Mouse (Mus musculus): Measurements from ENCODE around the gene Slc19a3. TPM values are rescaled to one million over a fixed set of nuclear protein-coding genes. Genes with fewer than 3 reads are reported as not detected.

The Slc19a3 gene
- total and polyA plus RNA-seq, 2 experiments from 2014 or later: 1.6 to 8.2 TPM

DNA sequence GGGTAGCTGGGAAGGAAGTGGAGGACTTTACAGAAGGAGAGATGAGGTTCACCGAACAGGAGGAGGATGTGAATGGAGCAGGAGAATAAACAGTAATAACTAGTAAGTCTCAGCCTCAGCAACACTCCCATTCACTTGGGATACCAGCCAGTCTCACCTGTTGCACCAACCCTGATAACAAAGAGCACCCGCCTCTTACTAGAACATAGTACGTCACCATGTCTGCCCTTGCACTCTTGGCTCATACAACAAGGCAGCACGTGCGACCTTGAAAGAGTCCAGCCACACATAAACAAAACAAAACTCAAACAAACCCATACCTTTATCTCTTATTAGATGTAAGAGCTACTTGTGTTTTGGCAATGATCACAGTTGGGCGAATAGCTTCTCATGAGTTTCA is 5.7 kb downstream of the Slc19a3 start:
- ATAC-seq (ENCODE audit: insufficient read depth, low read depth) (no peak), DNase-seq (ENCODE audit: low spot score) (no peak)
- no peak for TF ChIP-seq CTCF (IDR thresholded peaks at IDR 0.05; ENCODE audit: low read depth)
- no peak for TF ChIP-seq EP300 (IDR thresholded peaks at IDR 0.05; ENCODE audit: low read depth)
- Histone ChIP-seq H3K4me3 (ENCODE audit: low read depth, low read length) (no peak overlapping the region), H3K4me1 (ENCODE audit: control insufficient read depth, insufficient read depth) (peaks cover 8% of the 10 kb centered on the region), H3K27ac (ENCODE audit: low read depth) (no peak overlapping the region), H3K9ac (replicated peaks; ENCODE audit: low read depth, low read length) (no peak overlapping the region), H3K36me3 (replicated peaks; ENCODE audit: control insufficient read depth, insufficient read depth, low read length) (no peaks in the 10 kb centered on the region), H3K4me2 (ENCODE audit: low read depth, low read length) (no peak overlapping the region), H3K9me3 (replicated peaks; ENCODE audit: control insufficient read depth, low read length) (no peaks in the 10 kb centered on the region), H3K27me3 (ENCODE audit: control insufficient read depth, insufficient read depth, low read length) (no peaks in the 10 kb centered on the region)
- WGBS: 62% methylated on average over 6 of the region's 6 CpGs

DNA sequence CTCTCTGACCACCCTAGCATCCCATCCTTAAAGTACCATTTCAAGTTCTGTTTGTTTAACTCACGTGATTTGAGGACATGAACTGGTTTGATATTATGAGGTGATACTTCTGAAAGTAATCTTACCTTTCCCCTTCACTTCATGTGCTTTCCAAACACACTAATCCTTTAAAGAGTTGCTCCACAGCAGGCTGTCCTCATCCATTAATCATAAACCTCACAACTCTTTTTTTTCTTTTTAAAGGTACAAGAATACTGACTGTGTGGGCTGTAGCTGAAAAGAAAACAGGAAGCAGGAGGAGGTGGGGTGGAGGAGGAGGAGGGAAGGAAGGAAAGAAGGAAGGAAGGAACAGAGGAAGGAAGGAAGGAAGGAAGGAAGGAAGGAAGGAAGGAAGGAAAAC is 6.3 kb downstream of the Slc19a3 start:
- no peaks in the 10 kb centered on the region for H3K36me3 ChIP-seq (replicated peaks; ENCODE audit: control insufficient read depth, insufficient read depth, low read length)
- ATAC-seq (ENCODE audit: insufficient read depth, low read depth) (no peak), DNase-seq (ENCODE audit: low spot score) (no peak)
- no peak overlapping the region for H3K9ac ChIP-seq (replicated peaks; ENCODE audit: low read depth, low read length)
- no peak overlapping the region for H3K27ac ChIP-seq (ENCODE audit: low read depth)
- no peak overlapping the region for H3K4me3 ChIP-seq (ENCODE audit: low read depth, low read length)
- TF ChIP-seq CTCF (IDR thresholded peaks at IDR 0.05; ENCODE audit: low read depth) (no peak), EP300 (IDR thresholded peaks at IDR 0.05; ENCODE audit: low read depth) (no peak)
- no peak overlapping the region for H3K4me2 ChIP-seq (ENCODE audit: low read depth, low read length)
- no peaks in the 10 kb centered on the region for H3K27me3 ChIP-seq (ENCODE audit: control insufficient read depth, insufficient read depth, low read length)
- H3K4me1 ChIP-seq (ENCODE audit: control insufficient read depth, insufficient read depth): peaks cover 6% of the 10 kb centered on the region
- H3K9me3 ChIP-seq (replicated peaks; ENCODE audit: control insufficient read depth, low read length): no peaks in the 10 kb centered on the region
- 61% methylated on average over 1 of the region's 1 CpGs for WGBS

DNA sequence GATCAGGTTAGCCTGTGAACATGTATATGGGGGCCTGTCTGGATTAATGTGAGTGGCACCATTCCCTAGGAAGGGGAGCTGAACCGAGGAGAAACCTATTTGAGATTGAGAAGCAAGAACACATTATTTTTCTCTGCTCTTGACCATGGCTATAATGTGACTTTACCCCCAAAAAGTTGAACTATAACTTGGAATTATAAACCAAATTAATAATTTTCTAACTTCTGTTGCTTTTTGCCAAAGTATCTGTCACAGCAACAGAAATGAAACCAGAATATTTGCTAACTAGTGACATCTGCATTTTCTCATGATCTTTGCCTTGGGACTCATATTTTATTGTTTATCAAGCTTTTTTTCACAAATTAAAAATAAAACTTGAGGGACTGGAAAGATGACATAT is 21.7 kb downstream of the Slc19a3 start:
- no peak for ATAC-seq (ENCODE audit: insufficient read depth, low read depth)
- 62% methylated on average over 1 of the region's 1 CpGs for WGBS
- H3K27ac ChIP-seq (ENCODE audit: low read depth): no peak overlapping the region
- H3K4me2 ChIP-seq (ENCODE audit: low read depth, low read length): no peak overlapping the region
- H3K4me3 ChIP-seq (ENCODE audit: low read depth, low read length): no peak overlapping the region
- no peak overlapping the region for H3K9ac ChIP-seq (replicated peaks; ENCODE audit: low read depth, low read length)
- H3K36me3 ChIP-seq (replicated peaks; ENCODE audit: control insufficient read depth, insufficient read depth, low read length): no peaks in the 10 kb centered on the region
- no peaks in the 10 kb centered on the region for H3K4me1 ChIP-seq (ENCODE audit: control insufficient read depth, insufficient read depth)
- DNase-seq (ENCODE audit: low spot score): no peak
- H3K9me3 ChIP-seq (replicated peaks; ENCODE audit: control insufficient read depth, low read length): 0 out of 2 replicates have a peak, but pooled peaks cover 3% of the 10 kb centered on the region
- TF ChIP-seq CTCF (IDR thresholded peaks at IDR 0.05; ENCODE audit: low read depth): no peak
- TF ChIP-seq EP300 (IDR thresholded peaks at IDR 0.05; ENCODE audit: low read depth): no peak
- H3K27me3 ChIP-seq (ENCODE audit: control insufficient read depth, insufficient read depth, low read length): no peaks in the 10 kb centered on the region

DNA sequence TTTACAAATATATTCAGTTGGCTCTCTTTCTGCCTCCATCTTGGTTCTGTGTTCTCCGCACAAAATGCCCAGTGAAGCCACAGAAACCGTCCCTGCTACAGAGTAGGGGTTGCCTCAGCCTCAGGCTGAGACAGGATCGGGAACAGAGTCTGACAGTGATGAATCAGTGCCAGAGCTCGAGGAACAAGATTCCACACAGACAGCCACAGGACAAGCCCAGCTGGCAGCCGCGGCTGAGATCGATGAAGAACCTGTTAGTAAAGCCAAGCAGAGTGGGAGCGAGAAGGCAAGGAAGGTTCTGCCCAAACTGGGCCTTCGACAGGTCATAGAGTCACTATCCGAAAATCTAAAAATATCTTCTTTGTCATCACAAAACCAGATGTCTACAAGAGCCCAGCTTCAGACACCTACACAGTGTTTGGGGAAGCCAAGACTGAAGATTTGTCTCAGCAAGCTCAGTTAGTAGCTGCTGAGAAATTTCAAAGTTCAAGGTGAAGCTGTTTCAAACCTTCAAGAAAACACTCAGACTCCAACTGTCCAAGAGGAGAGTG is 22.8 kb downstream of the Slc19a3 start:
- no peak overlapping the region for H3K4me3 ChIP-seq (ENCODE audit: low read depth, low read length)
- H3K27ac ChIP-seq (ENCODE audit: low read depth): no peak overlapping the region
- H3K9ac ChIP-seq (replicated peaks; ENCODE audit: low read depth, low read length): no peak overlapping the region
- 54% methylated on average over 10 of the region's 10 CpGs for WGBS
- TF ChIP-seq EP300 (IDR thresholded peaks at IDR 0.05; ENCODE audit: low read depth): no peak
- no peak for TF ChIP-seq CTCF (IDR thresholded peaks at IDR 0.05; ENCODE audit: low read depth)
- no peaks in the 10 kb centered on the region for H3K27me3 ChIP-seq (ENCODE audit: control insufficient read depth, insufficient read depth, low read length)
- no peaks in the 10 kb centered on the region for H3K4me1 ChIP-seq (ENCODE audit: control insufficient read depth, insufficient read depth)
- no peak for ATAC-seq (ENCODE audit: insufficient read depth, low read depth)
- H3K9me3 ChIP-seq (replicated peaks; ENCODE audit: control insufficient read depth, low read length): 0 out of 2 replicates have a peak, but pooled peaks cover 3% of the 10 kb centered on the region
- no peak for DNase-seq (ENCODE audit: low spot score)
- no peak overlapping the region for H3K4me2 ChIP-seq (ENCODE audit: low read depth, low read length)
- H3K36me3 ChIP-seq (replicated peaks; ENCODE audit: control insufficient read depth, insufficient read depth, low read length): no peaks in the 10 kb centered on the region

DNA sequence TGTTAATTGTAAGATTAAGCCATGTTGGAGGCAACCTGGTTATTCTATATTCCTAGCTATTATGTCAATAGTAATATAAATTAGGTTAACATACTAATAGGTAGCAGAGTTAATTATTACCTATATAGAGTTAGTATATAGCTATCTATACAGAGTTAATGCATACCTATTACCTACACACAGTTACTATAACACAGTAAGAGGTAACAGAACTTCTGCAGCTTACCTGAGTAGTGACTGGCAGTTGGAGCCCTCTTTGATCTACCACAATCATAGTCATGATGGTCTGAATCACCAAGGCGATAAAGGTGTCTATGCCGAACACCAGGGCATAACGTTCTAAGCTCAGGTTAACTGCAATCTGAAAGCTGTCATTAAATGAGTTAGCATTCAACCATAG is 23.8 kb downstream of the Slc19a3 start:
- TF ChIP-seq CTCF (IDR thresholded peaks at IDR 0.05; ENCODE audit: low read depth) (no peak), EP300 (IDR thresholded peaks at IDR 0.05; ENCODE audit: low read depth) (no peak)
- no peak overlapping the region for H3K27ac ChIP-seq (ENCODE audit: low read depth)
- no peaks in the 10 kb centered on the region for H3K27me3 ChIP-seq (ENCODE audit: control insufficient read depth, insufficient read depth, low read length)
- H3K9ac ChIP-seq (replicated peaks; ENCODE audit: low read depth, low read length): no peak overlapping the region
- no peaks in the 10 kb centered on the region for H3K36me3 ChIP-seq (replicated peaks; ENCODE audit: control insufficient read depth, insufficient read depth, low read length)
- 0 out of 2 replicates have a peak, but pooled peaks cover 3% of the 10 kb centered on the region for H3K9me3 ChIP-seq (replicated peaks; ENCODE audit: control insufficient read depth, low read length)
- no peaks in the 10 kb centered on the region for H3K4me1 ChIP-seq (ENCODE audit: control insufficient read depth, insufficient read depth)
- no peak overlapping the region for H3K4me3 ChIP-seq (ENCODE audit: low read depth, low read length)
- 90% methylated on average over 3 of the region's 3 CpGs for WGBS
- no peak overlapping the region for H3K4me2 ChIP-seq (ENCODE audit: low read depth, low read length)
- no peak for ATAC-seq (ENCODE audit: insufficient read depth, low read depth)
- no peak for DNase-seq (ENCODE audit: low spot score)

DNA sequence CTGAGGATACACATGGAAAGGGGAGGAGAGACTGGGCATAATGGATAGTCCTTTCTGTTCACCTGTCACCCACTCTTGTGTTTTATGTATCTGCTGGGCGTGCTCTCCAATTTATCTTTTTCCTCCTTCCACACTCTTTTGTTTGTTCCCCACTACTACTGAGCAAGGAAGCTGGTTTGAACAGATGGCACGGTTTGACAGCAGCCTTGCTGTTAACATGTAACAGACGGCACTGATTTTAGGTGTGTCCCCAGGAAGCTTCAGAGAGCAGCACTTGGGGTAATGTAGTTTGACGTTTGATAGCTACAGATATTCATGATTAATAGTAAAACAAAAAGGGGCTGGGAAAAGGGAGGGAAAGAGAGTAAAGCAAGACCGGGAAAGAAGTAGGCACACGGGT is 30.8 kb downstream of the Slc19a3 start:
- no peaks in the 10 kb centered on the region for H3K9me3 ChIP-seq (replicated peaks; ENCODE audit: control insufficient read depth, low read length)
- no peak overlapping the region for H3K4me2 ChIP-seq (ENCODE audit: low read depth, low read length)
- no peak overlapping the region for H3K9ac ChIP-seq (replicated peaks; ENCODE audit: low read depth, low read length)
- H3K36me3 ChIP-seq (replicated peaks; ENCODE audit: control insufficient read depth, insufficient read depth, low read length): no peaks in the 10 kb centered on the region
- no peak overlapping the region for H3K4me3 ChIP-seq (ENCODE audit: low read depth, low read length)
- WGBS: 70% methylated on average over 6 of the region's 6 CpGs
- H3K27ac ChIP-seq (ENCODE audit: low read depth): no peak overlapping the region
- H3K27me3 ChIP-seq (ENCODE audit: control insufficient read depth, insufficient read depth, low read length): no peaks in the 10 kb centered on the region
- TF ChIP-seq EP300 (IDR thresholded peaks at IDR 0.05; ENCODE audit: low read depth): no peak
- TF ChIP-seq CTCF (IDR thresholded peaks at IDR 0.05; ENCODE audit: low read depth): no peak
- H3K4me1 ChIP-seq (ENCODE audit: control insufficient read depth, insufficient read depth): peaks cover 4% of the 10 kb centered on the region; the same call in 1 of the 2 replicates
- DNase-seq (ENCODE audit: low spot score): no peak
- no peak for ATAC-seq (ENCODE audit: insufficient read depth, low read depth)
